Mouse (Mus musculus): ENCODE data around the gene Pnpt1. TPM values are rescaled to one million over a fixed set of nuclear protein-coding genes. Genes with fewer than 3 reads are reported as not detected.

Pnpt1 gene
- total and polyA plus RNA-seq, 3 experiments, result 65.5 to 137 (median 71.3) TPM

GRCm38 (mm10) chr11:29173125-29173631 lies 42.6 kb downstream of the Pnpt1 start:
- no peak overlapping the region for H3K4me2 ChIP-seq (ENCODE audit: insufficient read depth, low read depth, poor library complexity, severe bottlenecking)
- peak overlapping the region; percentile 95 for H3K9ac ChIP-seq (ENCODE audit: insufficient read depth, low read depth)
- H3K9me3 ChIP-seq (replicated peaks; ENCODE audit: low read length), result peaks cover 2% of the 10 kb centered on the region
- in situ Hi-C loops (cut with MboI; ENCODE audit: low pct_ligation_motif_present, low pct_unique_long_range_greater_than_20kb, low sequenced_read_pairs) (no loop called here), dilution Hi-C loops (cut with MboI; ENCODE audit: extremely low pct_ligation_motif_present, extremely low pct_unique_long_range_greater_than_20kb, low sequenced_read_pairs) (no loop called here)
- peaks cover 0 to 19% of the 10 kb centered on the region in 2 experiments for H3K36me3 ChIP-seq (replicated peaks in 1 of 2; ENCODE audit: control insufficient read depth in 1 of 2, insufficient read depth in 1 of 2, low read length in 1 of 2)
- peak; percentile 85 for DNase-seq (ENCODE audit: extremely low read depth)
- H3K27me3 ChIP-seq (replicated peaks), result no peaks in the 10 kb centered on the region
- peaks cover 38% of the 10 kb centered on the region for H3K79me2 ChIP-seq (replicated peaks; ENCODE audit: control insufficient read depth, extremely low read depth, insufficient read depth, poor library complexity, severe bottlenecking)
- TF ChIP-seq BHLHE40 (IDR thresholded peaks at IDR 0.05; ENCODE audit: low read depth, low read length) (no peak), POLR2AphosphoS2 (IDR thresholded peaks at IDR 0.05; ENCODE audit: low read depth, low read length) (no peak), MAZ (IDR thresholded peaks at IDR 0.05; ENCODE audit: low read depth, low read length) (no peak), MXI1 (IDR thresholded peaks at IDR 0.05; ENCODE audit: low read depth, low read length) (peak; percentile 76; the same call in 1 of the 2 replicates), TCF12 (IDR thresholded peaks at IDR 0.05; ENCODE audit: low read depth, low read length) (0 out of 2 replicates have a peak, but pooled peaks have one; percentile 40), RCOR1 (conservative IDR thresholded peaks at IDR 0.05; ENCODE audit: low read depth, low read length) (no peak), PAX5 (IDR thresholded peaks at IDR 0.05; ENCODE audit: low read length) (no peak), IRF4 (IDR thresholded peaks at IDR 0.05; ENCODE audit: low read depth, low read length) (0 out of 2 replicates have a peak, but pooled peaks have one; percentile 34), CHD2 (IDR thresholded peaks at IDR 0.05; ENCODE audit: low read length) (peak; percentile 22; the same call in 1 of the 2 replicates), USF1 (IDR thresholded peaks at IDR 0.05; ENCODE audit: low read depth, low read length) (no peak), JUND (conservative IDR thresholded peaks at IDR 0.05; ENCODE audit: low read depth, low read length) (no peak), HCFC1 (IDR thresholded peaks at IDR 0.05; ENCODE audit: low read depth, low read length) (no peak), SMC3 (IDR thresholded peaks at IDR 0.05; ENCODE audit: low read depth, low read length) (no peak), ELF1 (IDR thresholded peaks at IDR 0.05; ENCODE audit: low read depth, low read length) (no peak), SIN3A (IDR thresholded peaks at IDR 0.05; ENCODE audit: low read length) (peak; percentile 90; the same call in 1 of the 2 replicates), CTCF (conservative IDR thresholded peaks at IDR 0.05 in 1 of 2, IDR thresholded peaks at IDR 0.05 in 1 of 2; ENCODE audit: low read depth in 2 of 2, low read length in 2 of 2) (peak; percentile 33 to 60; a peak in 3 of 4 replicates), MYC (IDR thresholded peaks at IDR 0.05; ENCODE audit: low read depth, low read length) (no peak), USF2 (conservative IDR thresholded peaks at IDR 0.05; ENCODE audit: low read depth, low read length) (no peak), RAD21 (IDR thresholded peaks at IDR 0.05; ENCODE audit: low read depth, low read length) (no peak), MEF2A (IDR thresholded peaks at IDR 0.05; ENCODE audit: borderline replicate concordance, low read depth, low read length) (0 out of 2 replicates have a peak, but pooled peaks have one; percentile 51), POLR2A (IDR thresholded peaks at IDR 0.05; ENCODE audit: low read depth, low read length) (no peak), ZMIZ1 (IDR thresholded peaks at IDR 0.05; ENCODE audit: low read depth, low read length) (no peak), NRF1 (IDR thresholded peaks at IDR 0.05; ENCODE audit: low read depth, low read length) (no peak), JUN (IDR thresholded peaks at IDR 0.05; ENCODE audit: insufficient read depth, low read depth, low read length) (no peak), ZKSCAN1 (IDR thresholded peaks at IDR 0.05; ENCODE audit: borderline replicate concordance, low read depth, low read length) (no peak), ZC3H11A (IDR thresholded peaks at IDR 0.05; ENCODE audit: low read depth, low read length) (no peak), MAX (IDR thresholded peaks at IDR 0.05; ENCODE audit: low read length) (peak; percentile 60), ETS1 (conservative IDR thresholded peaks at IDR 0.05; ENCODE audit: low read depth, low read length) (no peak), ZNF384 (IDR thresholded peaks at IDR 0.05; ENCODE audit: low read depth, low read length) (no peak), UBTF (IDR thresholded peaks at IDR 0.05; ENCODE audit: low read depth, low read length) (peak; percentile 67; the same call in 1 of the 2 replicates), EP300 (IDR thresholded peaks at IDR 0.05; ENCODE audit: low read length) (no peak), KAT2A (IDR thresholded peaks at IDR 0.05; ENCODE audit: insufficient replicate concordance, low read length) (no peak), NELFE (IDR thresholded peaks at IDR 0.05; ENCODE audit: low read depth, low read length) (peak; percentile 48; the same call in 1 of the 2 replicates), GABPA (IDR thresholded peaks at IDR 0.05; ENCODE audit: insufficient replicate concordance, low read depth, low read length) (no peak), E2F4 (IDR thresholded peaks at IDR 0.05; ENCODE audit: insufficient replicate concordance, low read depth, low read length) (no peak), MAFK (IDR thresholded peaks at IDR 0.05; ENCODE audit: insufficient replicate concordance, low read length) (no peak), TBP (conservative IDR thresholded peaks at IDR 0.05; ENCODE audit: low read depth, low read length) (peak; percentile 69; the same call in 1 of the 2 replicates), CHD1 (IDR thresholded peaks at IDR 0.05; ENCODE audit: low read depth, low read length) (peak; percentile 94)
- H3K4me1 ChIP-seq (ENCODE audit: control insufficient read depth in 1 of 2, insufficient read depth in 2 of 2), result peaks cover 3 to 46% of the 10 kb centered on the region in 2 experiments; a peak in 3 of 4 replicates
- H3K27ac ChIP-seq (ENCODE audit: insufficient read depth, low read depth), result peak overlapping the region; percentile 90
- peak overlapping the region; percentile 83 to 99 (median 95) for H3K4me3 ChIP-seq (replicated peaks in 1 of 3; ENCODE audit: low read depth in 2 of 3, low read length in 2 of 3, poor library complexity in 1 of 3)

All from CH12.LX (cell line).